Mouse (Mus musculus): ENCODE results near the gene Gm5416.
"Not testable (repeated sequence)": the region's sequence is repeated elsewhere in the genome, so short reads cannot be mapped to it uniquely, and the experiment has no call there.

GRCm38 (mm10) chr16:36260585-36260984 is 50.4 kb downstream of the Gm5416 start:
- not testable (repeated sequence) for TF ChIP-seq GATA1, TAL1 (IDR thresholded peaks at IDR 0.05; ENCODE audit: low read length)
